Mouse (Mus musculus) kidney, adult 11 months (tissue): Measurements from ENCODE around the gene Jmjd8.

Source experiments
- DNase-seq: peaks from one replicate; pipeline ENCODE4 v3.0.0; 2022

The Jmjd8 gene

DNA sequence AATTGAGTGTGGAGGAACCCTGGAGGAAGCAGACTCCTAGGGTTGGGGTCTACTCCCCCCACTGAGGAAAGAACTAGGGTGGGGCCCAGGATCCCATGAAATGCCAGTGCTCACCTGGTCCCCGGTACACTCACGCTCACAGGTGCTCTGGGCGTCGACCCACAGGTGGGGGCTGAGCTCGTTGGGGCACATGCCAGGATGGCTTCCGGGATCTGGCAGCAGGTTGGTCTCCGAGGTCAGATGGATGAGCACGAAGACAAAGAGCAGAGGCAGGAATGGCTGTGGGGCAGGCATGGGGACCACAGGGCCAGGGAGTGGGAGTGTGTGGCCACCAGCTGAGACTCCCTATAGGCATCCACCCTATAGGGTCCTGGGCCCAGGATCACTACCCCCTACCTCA is 51.1 kb downstream of the Jmjd8 start:
- DNase-seq = no peak

DNA sequence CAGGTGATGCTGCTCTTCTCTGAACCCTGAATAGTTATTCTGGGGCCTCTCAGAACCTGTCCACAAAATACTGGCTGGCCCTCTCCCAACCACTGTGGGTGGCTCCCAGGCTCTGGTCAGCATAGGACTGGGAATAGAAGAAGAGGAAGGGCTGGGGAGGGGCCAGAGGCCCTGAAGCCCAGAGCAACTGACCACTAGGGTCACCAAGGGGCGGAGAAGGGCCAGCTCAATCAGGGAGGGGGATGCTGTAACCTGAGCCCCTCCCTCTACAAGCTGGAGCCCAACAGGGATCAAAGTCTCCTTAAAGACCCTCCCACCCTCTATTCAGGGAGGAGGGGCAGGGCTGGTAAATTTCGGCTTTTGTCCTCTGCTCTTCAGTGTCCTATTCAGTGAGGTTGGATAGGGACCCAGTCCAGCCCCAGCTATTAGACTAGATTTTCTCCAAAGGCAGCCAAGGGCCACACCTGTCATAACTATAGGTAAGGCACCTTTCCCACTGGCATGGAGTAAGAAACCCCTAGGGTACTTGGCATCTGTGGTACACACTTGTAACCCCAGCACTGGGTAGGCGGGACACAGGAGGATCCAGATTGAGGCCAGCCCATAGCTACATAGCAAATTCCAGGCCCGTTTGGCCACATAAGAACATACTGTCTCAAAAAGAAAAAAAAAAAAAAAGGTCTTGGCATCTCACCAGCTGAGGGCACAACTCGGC is 51.7 kb downstream of the Jmjd8 start, which contains the start of gene Wfikkn1:
Gene Wfikkn1, minus strand, starts transcription at position 663 of the 715 bp plus-strand sequence.
- DNase-seq = no peak

DNA sequence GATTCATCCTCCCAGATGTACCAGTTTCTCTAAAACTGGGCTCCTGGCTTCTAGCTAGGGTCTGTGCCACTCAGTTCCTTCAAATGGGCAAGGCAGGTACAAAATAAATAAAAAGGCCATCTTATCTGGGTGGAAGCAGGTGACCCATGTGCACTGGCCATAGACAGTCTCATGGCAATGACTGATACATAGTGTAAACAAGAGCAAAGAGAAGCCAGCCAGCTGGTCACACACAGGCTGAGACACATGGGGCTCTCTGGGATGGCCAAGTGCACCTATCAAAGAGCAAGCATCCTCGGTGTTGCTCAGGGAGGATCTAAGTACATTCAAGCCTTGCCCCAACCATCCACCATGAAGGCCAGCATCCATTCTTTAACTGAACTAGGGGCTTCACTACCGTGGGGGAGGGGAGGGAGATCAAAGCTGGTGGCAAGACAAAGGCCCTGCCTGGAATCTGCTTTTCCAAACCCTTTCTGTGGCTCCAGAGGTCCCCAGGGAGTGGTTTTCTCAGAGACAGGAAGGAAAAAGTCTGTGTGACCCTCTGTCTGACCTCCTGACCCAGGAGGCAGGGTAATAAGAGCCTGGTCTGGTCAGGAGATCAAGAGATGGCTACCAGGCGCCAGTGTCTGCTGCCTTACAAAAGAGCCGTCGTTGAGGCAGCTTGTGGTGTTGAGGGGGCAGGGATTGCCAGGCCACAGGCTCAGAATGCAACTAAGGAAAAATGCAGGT is 52.4 kb downstream of the Jmjd8 start:
- DNase-seq = no peak
